Comparison of ENCODE assay signal across 1 mouse cellular context in the genomic region with DNA sequence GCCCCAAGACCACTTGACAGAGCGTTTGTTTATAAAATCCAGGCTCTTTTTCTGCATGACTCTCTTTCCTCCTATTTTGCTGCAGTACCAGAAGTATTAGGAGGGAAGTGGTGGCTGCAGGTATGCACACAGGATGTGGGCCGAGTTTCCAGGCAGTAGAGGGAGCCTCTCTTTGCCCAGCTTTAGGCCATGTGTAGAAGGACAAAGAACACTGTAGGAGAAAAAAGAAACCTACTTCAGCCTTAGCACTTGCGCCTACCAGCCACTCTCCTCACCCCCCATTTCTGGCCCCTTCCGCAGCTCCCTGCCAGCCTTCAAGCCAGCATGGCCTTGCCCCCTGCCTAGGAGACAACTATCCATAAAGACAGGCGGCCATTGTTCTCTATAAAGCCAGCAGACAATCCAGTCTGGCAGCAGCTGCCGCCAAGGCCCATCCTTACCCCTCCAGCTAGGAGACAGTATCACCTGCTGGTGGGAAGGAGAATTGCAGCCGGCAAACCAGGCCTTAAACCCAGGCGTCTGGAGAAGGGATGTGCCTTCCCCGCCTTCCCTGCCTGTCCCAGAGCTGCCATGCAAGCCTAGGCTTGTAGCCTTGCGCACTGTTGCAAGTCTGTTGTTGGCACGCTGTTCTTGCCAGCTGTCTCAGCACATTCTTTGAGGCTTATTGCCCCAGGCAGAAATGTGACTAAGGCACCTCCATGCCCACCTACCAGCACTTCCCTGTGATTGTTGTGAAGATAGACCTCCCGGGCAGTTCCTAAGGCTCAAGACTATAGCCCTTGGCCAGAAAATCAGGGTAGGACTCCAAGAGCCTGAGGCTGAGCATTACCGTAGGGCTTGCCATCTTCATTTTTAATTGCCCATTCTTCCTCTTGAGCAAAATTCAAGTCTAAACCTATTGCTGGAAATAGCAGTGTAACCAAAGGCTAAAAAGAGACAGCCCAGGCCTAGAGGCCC.
TF ChIP-seq lines count a peak whose summit lies in the region.

No protein-coding gene starts in this region.

TF ChIP-seq in CH12.LX, 34 proteins besides CTCF, POLR2A, EP300 and RAD21 (continued from another document):
- TF ChIP-seq SMC3 (IDR thresholded peaks at IDR 0.05; ENCODE audit: low read depth, low read length): peak; percentile 94
- TF ChIP-seq HCFC1 (IDR thresholded peaks at IDR 0.05; ENCODE audit: low read depth, low read length): 0 out of 2 replicates have a peak, but pooled peaks have one; percentile 23
- TF ChIP-seq NRF1 (IDR thresholded peaks at IDR 0.05; ENCODE audit: low read depth, low read length): peak; percentile 50; the same call in 1 of the 2 replicates
- no peak for TF ChIP-seq E2F4 (IDR thresholded peaks at IDR 0.05; ENCODE audit: insufficient replicate concordance, low read depth, low read length)
- TF ChIP-seq MAZ (IDR thresholded peaks at IDR 0.05; ENCODE audit: low read depth, low read length): 0 out of 2 replicates have a peak, but pooled peaks have one; percentile 36
- no peak for TF ChIP-seq GABPA (IDR thresholded peaks at IDR 0.05; ENCODE audit: insufficient replicate concordance, low read depth, low read length)
- TF ChIP-seq TCF12 (IDR thresholded peaks at IDR 0.05; ENCODE audit: low read depth, low read length): 0 out of 2 replicates have a peak, but pooled peaks have one; percentile 12
- peak; percentile 64; the same call in 1 of the 2 replicates for TF ChIP-seq NELFE (IDR thresholded peaks at IDR 0.05; ENCODE audit: low read depth, low read length)
- peak; percentile 42 for TF ChIP-seq ZC3H11A (IDR thresholded peaks at IDR 0.05; ENCODE audit: low read depth, low read length)
- TF ChIP-seq USF1 (IDR thresholded peaks at IDR 0.05; ENCODE audit: low read depth, low read length): no peak
TF ChIP-seq in CH12.LX: peak in this region for 12.
